ENCODE assay signal across 8 mouse cellular contexts in the genomic region with DNA sequence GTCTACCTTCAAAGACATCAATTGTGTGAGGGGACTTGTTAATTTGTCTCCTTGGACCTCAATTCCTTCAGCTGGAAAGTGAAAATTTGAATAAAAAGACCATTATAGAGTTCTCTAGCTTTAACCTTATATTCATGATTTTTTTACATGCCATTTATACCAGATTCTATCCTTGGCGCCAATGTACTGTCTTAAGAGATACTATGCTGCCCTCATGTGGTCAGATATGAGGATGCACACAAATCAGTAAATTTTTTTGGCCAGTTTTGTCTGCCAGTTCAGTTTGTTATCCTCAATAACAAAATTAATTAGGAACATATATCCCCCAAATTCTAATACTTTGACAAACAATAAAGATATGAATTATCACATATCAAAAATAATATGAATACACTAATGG. TPM values are rescaled to one million over a fixed set of nuclear protein-coding genes. Genes with fewer than 3 reads are reported as not detected.
A peak's percentile ranks its signal among the peaks of the same experiment; 100 is the strongest.
DNase-seq lines count a peak whose midpoint lies in the region; ATAC-seq and TF ChIP-seq lines count a peak whose summit lies in the region.

No protein-coding gene starts in this region.

- peak; percentile 30 for DNase-seq in gastrocnemius, adult 18-20 months (ENCODE audit: low spot score)
- no peak for DNase-seq in gastrocnemius, adult 8-10 months (ENCODE audit: low spot score in 2 of 2)
- peak; percentile 44 for DNase-seq in urinary bladder, postnatal 14 days (ENCODE audit: low spot score)
- DNase-seq in urinary bladder, postnatal 4 days (ENCODE audit: low spot score in 2 of 2): no peak
- peak; percentile 83 for DNase-seq in embryo, embryonic 10 days (ENCODE audit: low spot score)
- peak; percentile 89 for DNase-seq in kidney, postnatal 0 days (ENCODE audit: low spot score)
- DNase-seq in testis, postnatal 10 days (ENCODE audit: low spot score): no peak

- no peaks in the 10 kb centered on the region for H3K27me3 ChIP-seq in kidney, postnatal 0 days (ENCODE audit: insufficient read depth, low read length)

- no peaks in the 10 kb centered on the region for H3K36me3 ChIP-seq in kidney, postnatal 0 days (ENCODE audit: insufficient read depth, low read length)

- H3K27ac ChIP-seq in kidney, postnatal 0 days: no peak overlapping the region

- no peaks in the 10 kb centered on the region for H3K9me3 ChIP-seq in kidney, postnatal 0 days (replicated peaks; ENCODE audit: low read length)

- 0% methylated on average over 1 of the region's 1 CpGs for WGBS in kidney, postnatal 0 days

- ATAC-seq in kidney, postnatal 0 days (replicated peaks; ENCODE audit: low FRiP score, low read depth): 0 out of 2 replicates have a peak, but pooled peaks have one; percentile 21
- ATAC-seq in megakaryocyte-erythroid progenitor cell, adult 5-6 weeks (replicated peaks; ENCODE audit: low FRiP score, low TSS enrichment, poor library complexity, severe bottlenecking): peak; percentile 78

- H3K9ac ChIP-seq in kidney, postnatal 0 days (ENCODE audit: low read depth, low read length): no peak overlapping the region

- no peak overlapping the region for H3K4me3 ChIP-seq in kidney, postnatal 0 days (replicated peaks; ENCODE audit: low read depth, low read length)

- peak; percentile 83 for TF ChIP-seq CTCF in kidney, postnatal 0 days (IDR thresholded peaks at IDR 0.05; ENCODE audit: low read depth)

- H3K4me1 ChIP-seq in kidney, postnatal 0 days (replicated peaks; ENCODE audit: insufficient read depth, low read length): no peaks in the 10 kb centered on the region

- H3K4me2 ChIP-seq in kidney, postnatal 0 days (ENCODE audit: low read length): no peak overlapping the region

RNA-seq across cellular contexts. Expression of gene Ctso, which starts 7.5 kb away (rescaled TPM):
- 1 to 10 TPM; 5.0 to 5.4 TPM for total RNA-seq in gastrocnemius, adult 18-20 months (2021)
- total RNA-seq in gastrocnemius, adult 8-10 months (2022): 1 to 10 TPM; 5.3 to 6.1 (median 5.6) TPM
- polyA plus RNA-seq in kidney, postnatal 0 days (2015; fragmentation: Nextera tagmentation; extraction: Ambion mirVana): 25.3 and 25.7 TPM in 2 replicates
- total RNA-seq in megakaryocyte-erythroid progenitor cell, adult 5-6 weeks (2014; fragmentation: Nextera tagmentation): 9.1 and 11.2 TPM in 2 replicates
- 2.8 and 7.4 TPM in 2 replicates for total RNA-seq in megakaryocyte-erythroid progenitor cell, adult 5-6 weeks (2017)

RNA-seq across cellular contexts. Expression of gene Tdo2, which starts 51.1 kb away (rescaled TPM):
- under 1 TPM in 1 of 2 experiments, not detected in 1; 0.71 TPM for total RNA-seq in gastrocnemius, adult 18-20 months (2021)
- total RNA-seq in gastrocnemius, adult 8-10 months (2022): under 1 TPM in 1 of 4 experiments, not detected in 3; 0.13 TPM
- polyA plus RNA-seq in kidney, postnatal 0 days (2015; fragmentation: Nextera tagmentation; extraction: Ambion mirVana): 0.08 and 0.14 TPM in 2 replicates
- not detected in 2 replicates for total RNA-seq in megakaryocyte-erythroid progenitor cell, adult 5-6 weeks (2014; fragmentation: Nextera tagmentation)
- not detected in 2 replicates for total RNA-seq in megakaryocyte-erythroid progenitor cell, adult 5-6 weeks (2017)

RNA-seq across cellular contexts. Expression of gene Asic5, which starts 57.2 kb away (rescaled TPM):
- total RNA-seq in gastrocnemius, adult 18-20 months (2021): not detected
- not detected for total RNA-seq in gastrocnemius, adult 8-10 months (2022)
- polyA plus RNA-seq in kidney, postnatal 0 days (2015; fragmentation: Nextera tagmentation; extraction: Ambion mirVana): 0.84 and 1.0 TPM in 2 replicates
- total RNA-seq in megakaryocyte-erythroid progenitor cell, adult 5-6 weeks (2014; fragmentation: Nextera tagmentation): not detected in 2 replicates
- not detected in 2 replicates for total RNA-seq in megakaryocyte-erythroid progenitor cell, adult 5-6 weeks (2017)

Comparison
In these comparisons a context has a peak if more than half of its experiments do, and no peak if none do; other contexts are left out.
1. DNase-seq: peak in gastrocnemius, adult 18-20 months (single experiment), urinary bladder, postnatal 14 days (single experiment), embryo, embryonic 10 days (single experiment) and kidney, postnatal 0 days (single experiment); none in gastrocnemius, adult 8-10 months (0 of 2), urinary bladder, postnatal 4 days (0 of 2) and testis, postnatal 10 days (single experiment).